16 mouse cellular contexts compared by ENCODE assay signal in genomic region chr19:57335135-57335534, GRCm38 (mm10).
"Had no signal": no experiment of that assay in that cellular context is flagged by ENCODE, and none has a peak within 500 bp of the region (broad histone marks: within the 10 kb centered on the region; RNA-seq: fewer than 3 reads in every experiment).

No protein-coding gene starts in this region.

- H3K4me3 ChIP-seq: neural tube, embryonic 12.5 days; neural tube, embryonic 13.5 days; neural tube, embryonic 15.5 days; stomach, embryonic 15.5 days had no signal

- H3K27me3 ChIP-seq: neural tube, embryonic 12.5 days; neural tube, embryonic 13.5 days; neural tube, embryonic 15.5 days; stomach, embryonic 15.5 days had no signal

- H3K27ac ChIP-seq: neural tube, embryonic 12.5 days; neural tube, embryonic 13.5 days; neural tube, embryonic 15.5 days; stomach, embryonic 15.5 days had no signal

- H3K4me2 ChIP-seq: neural tube, embryonic 12.5 days; neural tube, embryonic 13.5 days; neural tube, embryonic 15.5 days; stomach, embryonic 15.5 days had no signal

- H3K36me3 ChIP-seq: neural tube, embryonic 12.5 days; neural tube, embryonic 13.5 days; neural tube, embryonic 15.5 days; stomach, embryonic 15.5 days had no signal

- DNase-seq: retina, postnatal 1 day; right cerebral cortex, adult 18-20 months; right cerebral cortex, postnatal 14 days; right cerebral cortex, postnatal 25 days; right cerebral cortex, postnatal 4 days; spleen, adult 18-20 months; thymus, adult 18-20 months; thymus, adult 2 months; thymus, postnatal 14 days; thymus, postnatal 25 days; thymus, postnatal 36 days; thymus, postnatal 4 days had no signal

- H3K9me3 ChIP-seq: neural tube, embryonic 12.5 days; neural tube, embryonic 13.5 days; neural tube, embryonic 15.5 days; stomach, embryonic 15.5 days had no signal

- H3K9ac ChIP-seq: neural tube, embryonic 12.5 days; neural tube, embryonic 13.5 days; neural tube, embryonic 15.5 days; stomach, embryonic 15.5 days had no signal

- H3K4me1 ChIP-seq: neural tube, embryonic 12.5 days; neural tube, embryonic 13.5 days; neural tube, embryonic 15.5 days; stomach, embryonic 15.5 days had no signal
